Mouse (Mus musculus) testis, adult 10 weeks (tissue): Measurements from ENCODE around the gene Tcf7l1. TPM values are rescaled to one million over a fixed set of nuclear protein-coding genes. Genes with fewer than 3 reads are reported as not detected.

Source experiments
- polyA plus RNA-seq: library from polyadenylated mRNA; stranded (reverse); fragments of 350-450 nt; fragmentation: Illumina TruSeq; extraction: RNeasy Lipid Tissue Mini Kit (QIAGEN cat#74804); gene quantifications from one replicate; pipeline ENCODE4 v1.2.3, GENCODE M21; 2014; ENCODE audit warnings: low read depth, low replicate concordance

The Tcf7l1 gene
- 0.21 TPM for polyA plus RNA-seq

DNA sequence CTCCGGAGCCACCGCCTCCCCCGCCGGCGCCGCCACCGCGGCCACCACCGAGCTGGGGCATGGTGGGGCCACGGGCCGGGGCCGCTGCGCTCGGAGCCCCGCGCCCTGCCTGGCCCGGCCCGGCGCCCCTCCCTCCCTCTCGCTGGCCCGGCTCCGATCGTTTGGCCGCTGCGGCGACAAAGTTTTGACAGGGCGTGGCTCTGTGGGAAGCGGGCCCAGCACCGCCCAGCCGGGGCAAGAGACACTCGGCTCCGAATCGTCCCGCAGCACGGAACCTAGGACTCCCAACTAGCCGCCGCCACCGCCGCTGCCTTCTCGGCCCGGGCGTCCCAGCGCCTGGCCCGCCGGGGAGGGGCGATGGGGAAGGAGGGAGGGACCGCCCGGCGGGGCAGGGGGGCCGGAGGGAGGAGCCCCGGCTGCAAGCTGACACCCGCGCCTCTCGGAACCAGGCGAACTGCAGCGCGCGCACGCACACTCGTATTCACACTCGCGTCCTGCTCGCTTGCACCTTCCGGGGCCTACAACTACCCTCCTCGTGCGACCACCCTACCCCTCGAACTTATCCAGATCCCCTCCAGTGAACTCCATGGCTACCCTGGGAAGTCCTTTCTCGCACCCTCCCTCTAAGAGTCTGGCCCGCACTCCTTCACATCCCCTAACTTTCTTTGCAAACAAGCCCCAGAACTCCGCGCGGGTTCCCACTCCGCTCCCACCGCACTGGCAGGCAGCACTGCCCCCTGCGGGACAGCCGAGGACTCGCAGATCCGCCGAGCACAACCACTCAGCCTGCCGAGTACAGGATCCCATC lies at the start of gene Tcf7l1:
TSS of gene Tcf7l1 (minus strand) at position 363 of the 808 bp plus-strand sequence.

GRCm38 (mm10) chr6:72616643-72617288 lies 172.3 kb downstream of the Tcf7l1 start, which contains the start of gene Tgoln1:
Gene Tgoln1, minus strand, starts transcription at chr6:72617000.

GRCm38 (mm10) chr6:72597956-72598753 lies 190.9 kb downstream of the Tcf7l1 start, which contains the start of the genes Elmod3 and Retsat:
Gene Elmod3, minus strand, starts transcription at chr6:72598413.
Gene Retsat, plus strand, starts transcription at chr6:72598475.

Other genes starting within 250 kb of the Tcf7l1 start
- not detected for gene Capg, start 244.9 kb downstream of the Tcf7l1 start, polyA plus RNA-seq
- gene Elmod3, start 190.8 kb downstream of the Tcf7l1 start, polyA plus RNA-seq, result 16.7 TPM
- gene Retsat, start 190.8 kb downstream of the Tcf7l1 start, polyA plus RNA-seq, result 3.8 TPM
- 93.1 TPM for gene Tgoln1, start 172.3 kb downstream of the Tcf7l1 start, polyA plus RNA-seq
- 324 TPM for gene Kcmf1, start 110.7 kb upstream of the Tcf7l1 start, polyA plus RNA-seq
- 248 TPM for gene Tmsb10, start 169.5 kb upstream of the Tcf7l1 start, polyA plus RNA-seq